Mouse (Mus musculus) adrenal gland, postnatal 25 days (tissue): ENCODE results near the gene Aoah. TPM values are rescaled to one million over a fixed set of nuclear protein-coding genes. Genes with fewer than 3 reads are reported as not detected.

Experiments
- DNase-seq: peaks from one replicate; pipeline ENCODE4 v3.0.0; 2021; ENCODE audit warnings: mixed read lengths
- total RNA-seq: library from RNA; stranded (reverse); gene quantifications from 2 replicates; pipeline ENCODE4 v1.2.3, GENCODE M21; 2021

The Aoah gene
- total RNA-seq, 1 experiment from 2014 or later, result 0.97 TPM

DNA sequence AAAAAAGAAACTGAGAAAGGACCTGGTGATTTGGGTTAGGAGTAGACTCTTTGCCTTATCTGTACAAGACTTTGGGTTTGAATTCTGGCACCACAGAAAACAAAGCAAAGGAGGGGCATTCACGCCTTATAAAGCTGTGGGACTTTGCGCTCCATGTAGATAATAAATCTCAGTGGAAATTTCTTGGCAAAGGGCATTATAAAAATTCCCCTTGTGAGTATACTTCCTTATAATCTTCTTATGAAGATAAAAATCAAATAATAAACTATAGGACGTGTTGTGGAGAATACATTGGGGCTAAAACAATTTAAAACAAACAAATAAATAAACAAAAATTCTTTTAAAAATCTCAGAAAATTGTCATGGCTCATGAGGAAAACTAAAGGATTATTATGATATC lies 280.9 kb downstream of the Aoah start, which contains the start of gene Olfr1370:
Gene Olfr1370 (minus strand): TSS at position 101 of the 400 bp plus-strand sequence.
- no peak for DNase-seq

DNA sequence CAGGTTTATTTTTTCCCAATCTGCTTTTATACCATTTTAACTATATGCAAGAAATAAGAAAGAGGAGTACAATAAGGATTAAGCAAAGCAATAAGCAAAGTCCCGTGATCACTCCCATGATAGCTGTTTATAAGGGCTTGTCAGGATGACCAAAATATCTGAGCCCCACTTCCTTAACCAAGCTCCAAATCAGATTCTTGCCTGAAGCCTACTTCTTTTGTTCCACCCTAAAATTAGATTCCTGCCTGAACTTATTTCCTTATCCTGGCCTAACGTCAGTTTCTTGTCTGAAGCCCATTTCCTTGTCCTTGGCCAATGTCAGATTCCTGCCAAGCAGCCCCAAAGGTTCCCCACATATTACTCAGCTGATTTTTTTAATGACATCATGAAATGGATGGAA lies 288.8 kb downstream of the Aoah start:
- no peak for DNase-seq
